Mouse (Mus musculus) embryonic facial prominence, embryonic 14.5 days (tissue): ENCODE measurements around the gene Gm14443. TPM values are rescaled to one million over a fixed set of nuclear protein-coding genes. Genes with fewer than 3 reads are reported as not detected.
"Not testable (repeated sequence)": the region's sequence is repeated elsewhere in the genome, so short reads cannot be mapped to it uniquely, and the experiment has no call there.

Source experiments
- ATAC-seq: fragments of 200-750 bp; cut with Nextera tagmentation; 2 replicates; pipeline ENCODE4 v1.8.0; 2017; ENCODE audit warnings: low read depth, moderate number of reproducible peaks, moderate TSS enrichment
- DNase-seq: peaks from one replicate; pipeline ENCODE4 v3.0.0-alpha.2; 2015; ENCODE audit warnings: low spot score
- H3K27ac ChIP-seq: fragments of 300-500 bp; sonication (generic); replicated peaks from 2 replicates; pipeline ENCODE4 v1.5.1; 2014; ENCODE audit warnings: low read depth, mild to moderate bottlenecking, low read length, moderate library complexity
- H3K27me3 ChIP-seq: fragments of 300-500 bp; sonication (generic); replicated peaks from 2 replicates; pipeline ENCODE4 v1.6.1; 2014; ENCODE audit warnings: low read length; ENCODE audit not compliant: control insufficient read depth, insufficient read depth
- H3K36me3 ChIP-seq: fragments of 300-500 bp; sonication (generic); 2 replicates; pipeline ENCODE4 v1.6.1; 2014; ENCODE audit warnings: low read length, mixed read lengths; ENCODE audit not compliant: control insufficient read depth, insufficient read depth
- H3K4me1 ChIP-seq: fragments of 300-500 bp; sonication (generic); 2 replicates; pipeline ENCODE4 v1.6.1; 2014; ENCODE audit warnings: antibody characterized with exemption, low read length; ENCODE audit not compliant: control insufficient read depth, insufficient read depth
- H3K4me2 ChIP-seq: fragments of 300-500 bp; sonication (generic); 2 replicates; pipeline ENCODE4 v1.6.1; 2014; ENCODE audit warnings: low read depth, mild to moderate bottlenecking, low read length, moderate library complexity, mixed read lengths
- H3K4me3 ChIP-seq: fragments of 300-500 bp; sonication (generic); 2 replicates; pipeline ENCODE4 v1.5.1; 2014; ENCODE audit warnings: low read depth, mild to moderate bottlenecking, low read length
- H3K9ac ChIP-seq: fragments of 300-500 bp; sonication (generic); 2 replicates; pipeline ENCODE4 v1.6.1; 2014; ENCODE audit warnings: low read depth, mild to moderate bottlenecking, low read length, moderate library complexity, mixed read lengths
- H3K9me3 ChIP-seq: fragments of 300-500 bp; sonication (generic); 2 replicates; pipeline ENCODE4 v1.6.1; 2016; ENCODE audit warnings: low read length; ENCODE audit not compliant: control insufficient read depth
- WGBS: fragments of 180-500 bp; shearing (Covaris S2); extraction: QIAGEN DNeasy Blood & Tissue Kit; methylation state at CpG from one replicate; pipeline ENCODE4 v1.1.7; 2014; 5-methylcytosine and 5-hydroxymethylcytosine counted together
- polyA plus RNA-seq: library from polyadenylated mRNA; unstranded; fragments of >200 nt; fragmentation: Nextera tagmentation; extraction: Ambion mirVana; gene quantifications from 2 replicates; pipeline ENCODE4 v1.2.1, GENCODE M21; 2014

Gm14443 gene
- polyA plus RNA-seq, 1 experiment from 2014 or later: 0.88 TPM

DNA sequence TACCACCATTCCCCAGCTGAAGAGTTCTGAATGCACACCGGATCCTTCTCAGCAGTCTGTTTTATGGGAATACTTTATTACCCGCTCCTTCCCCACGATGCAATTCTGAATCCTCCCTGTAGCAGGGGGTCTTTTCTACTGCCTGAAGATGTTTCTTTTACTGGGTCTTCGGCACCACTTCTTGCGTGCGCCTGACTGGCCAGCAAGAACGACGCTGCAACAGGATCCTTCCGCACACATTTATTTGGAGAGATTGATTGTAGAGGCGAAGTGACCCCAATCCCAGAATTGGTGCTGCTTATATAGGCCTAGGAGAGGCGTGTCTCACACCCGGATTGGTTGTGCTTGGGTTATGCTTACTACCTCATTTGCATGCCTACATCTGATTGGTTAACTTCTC lies 10.6 kb downstream of the Gm14443 start:
- not testable (repeated sequence) for H3K9me3 ChIP-seq, ATAC-seq, H3K4me2 ChIP-seq, H3K27ac ChIP-seq, DNase-seq, H3K27me3 ChIP-seq, H3K4me1 ChIP-seq, H3K4me3 ChIP-seq, H3K9ac ChIP-seq, H3K36me3 ChIP-seq
- 95% methylated on average over 12 of the region's 12 CpGs for WGBS

DNA sequence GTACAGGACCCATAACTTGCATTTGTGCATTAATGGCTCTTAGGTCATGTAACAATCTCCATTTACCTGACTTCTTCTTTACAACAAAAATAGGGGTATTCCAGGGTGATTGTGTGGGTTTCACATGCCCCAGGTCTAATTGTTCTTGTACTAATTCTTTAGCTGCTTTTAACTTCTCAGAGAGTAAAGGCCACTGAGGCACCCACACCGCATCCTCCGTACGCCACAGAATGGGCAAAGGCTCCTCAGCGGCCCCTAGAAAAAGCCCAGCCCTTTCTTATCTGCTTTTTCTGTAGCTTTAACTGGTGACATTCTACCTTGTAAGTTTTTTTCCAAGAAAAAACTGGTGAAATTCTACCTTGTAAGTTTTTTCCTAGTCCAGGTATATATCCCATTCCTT lies 14.2 kb downstream of the Gm14443 start:
- not testable (repeated sequence) for ATAC-seq, H3K9me3 ChIP-seq, H3K27me3 ChIP-seq, H3K4me2 ChIP-seq, H3K4me1 ChIP-seq, H3K9ac ChIP-seq, H3K36me3 ChIP-seq, H3K4me3 ChIP-seq, DNase-seq, H3K27ac ChIP-seq
- WGBS: 85% methylated on average over 4 of the region's 4 CpGs

DNA sequence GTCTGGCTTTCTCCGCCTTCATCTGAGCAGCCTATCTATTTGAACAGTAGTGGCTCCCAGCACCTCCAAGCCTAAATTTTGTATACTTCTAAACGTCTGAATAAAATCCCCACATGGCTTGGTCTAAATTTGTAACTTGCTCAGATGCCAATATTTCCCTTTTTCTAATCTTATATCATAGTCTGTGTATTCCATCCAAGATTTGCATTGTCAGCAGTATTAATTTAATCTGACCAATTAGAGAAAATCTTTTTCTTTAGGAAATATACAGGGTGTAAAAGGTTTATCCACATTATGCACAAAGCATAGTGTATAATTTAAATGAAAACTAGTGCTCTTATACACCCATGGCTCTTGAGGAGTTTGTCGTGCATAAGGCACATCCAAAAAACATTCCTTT lies 17.0 kb downstream of the Gm14443 start:
- Histone ChIP-seq H3K4me3 (no peak overlapping the region), H3K9ac (no peak overlapping the region), H3K27ac (no peak overlapping the region), H3K36me3 (no peaks in the 10 kb centered on the region), H3K9me3 (peaks cover 14% of the 10 kb centered on the region), H3K4me1 (no peaks in the 10 kb centered on the region), H3K4me2 (no peak overlapping the region), H3K27me3 (no peaks in the 10 kb centered on the region)
- no peak for DNase-seq
- no peak for ATAC-seq
- WGBS: 85% methylated on average over 3 of the region's 3 CpGs

DNA sequence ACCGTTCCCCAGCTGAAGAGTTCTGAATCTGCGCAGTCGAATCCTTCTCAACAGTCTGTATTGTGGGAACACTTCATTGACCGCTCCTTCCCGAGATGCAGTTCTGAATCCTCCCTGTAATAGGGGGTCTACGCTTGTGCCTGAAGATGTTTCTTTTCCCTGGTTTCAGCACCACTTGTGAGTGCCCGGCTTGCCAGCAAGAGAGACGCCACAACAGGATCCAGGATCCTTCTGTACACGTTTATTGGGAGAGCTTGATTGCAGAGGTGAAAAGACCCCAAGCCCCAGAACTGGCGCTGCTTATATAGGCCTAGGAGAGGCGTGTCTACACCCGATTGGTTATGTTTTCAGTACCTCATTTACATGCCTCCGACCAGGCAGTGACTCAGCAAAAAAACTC lies 19.0 kb downstream of the Gm14443 start:
- no peak overlapping the region for H3K9ac ChIP-seq
- H3K27ac ChIP-seq: no peak overlapping the region
- DNase-seq: no peak
- H3K36me3 ChIP-seq: no peaks in the 10 kb centered on the region
- 91% methylated on average over 13 of the region's 13 CpGs for WGBS
- ATAC-seq: no peak
- no peak overlapping the region for H3K4me2 ChIP-seq
- H3K4me1 ChIP-seq: no peaks in the 10 kb centered on the region
- H3K27me3 ChIP-seq: no peaks in the 10 kb centered on the region
- H3K4me3 ChIP-seq: no peak overlapping the region
- H3K9me3 ChIP-seq: peaks cover 14% of the 10 kb centered on the region

DNA sequence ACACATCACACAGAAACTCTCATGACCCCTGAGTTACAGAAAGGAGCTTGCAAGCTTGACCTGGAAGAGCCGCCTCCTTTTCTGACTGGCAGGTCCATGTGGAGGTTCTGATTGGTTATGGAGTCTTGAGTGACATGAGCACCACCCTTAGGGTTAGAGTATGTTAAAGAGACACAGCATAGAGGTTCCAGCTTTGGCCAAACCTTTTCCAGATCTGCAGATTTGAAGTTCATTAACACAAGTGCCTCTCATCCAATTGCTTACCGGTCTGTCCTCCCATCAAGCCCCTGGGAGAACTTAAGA lies 33.7 kb downstream of the Gm14443 start, which contains the start of gene Gm14399:
Gene Gm14399 (minus strand): TSS at position 20 of the 303 bp plus-strand sequence.
- H3K4me2 ChIP-seq: peak within 1 kb of the TSS; percentile 29
- not testable (repeated sequence) for ATAC-seq, H3K27me3 ChIP-seq, H3K4me1 ChIP-seq, DNase-seq, H3K9me3 ChIP-seq, H3K36me3 ChIP-seq, H3K27ac ChIP-seq
- H3K4me3 ChIP-seq: peak within 1 kb of the TSS; percentile 43
- 6% methylated on average over 1 of the region's 2 CpGs for WGBS
- H3K9ac ChIP-seq: peak within 1 kb of the TSS; percentile 53

DNA sequence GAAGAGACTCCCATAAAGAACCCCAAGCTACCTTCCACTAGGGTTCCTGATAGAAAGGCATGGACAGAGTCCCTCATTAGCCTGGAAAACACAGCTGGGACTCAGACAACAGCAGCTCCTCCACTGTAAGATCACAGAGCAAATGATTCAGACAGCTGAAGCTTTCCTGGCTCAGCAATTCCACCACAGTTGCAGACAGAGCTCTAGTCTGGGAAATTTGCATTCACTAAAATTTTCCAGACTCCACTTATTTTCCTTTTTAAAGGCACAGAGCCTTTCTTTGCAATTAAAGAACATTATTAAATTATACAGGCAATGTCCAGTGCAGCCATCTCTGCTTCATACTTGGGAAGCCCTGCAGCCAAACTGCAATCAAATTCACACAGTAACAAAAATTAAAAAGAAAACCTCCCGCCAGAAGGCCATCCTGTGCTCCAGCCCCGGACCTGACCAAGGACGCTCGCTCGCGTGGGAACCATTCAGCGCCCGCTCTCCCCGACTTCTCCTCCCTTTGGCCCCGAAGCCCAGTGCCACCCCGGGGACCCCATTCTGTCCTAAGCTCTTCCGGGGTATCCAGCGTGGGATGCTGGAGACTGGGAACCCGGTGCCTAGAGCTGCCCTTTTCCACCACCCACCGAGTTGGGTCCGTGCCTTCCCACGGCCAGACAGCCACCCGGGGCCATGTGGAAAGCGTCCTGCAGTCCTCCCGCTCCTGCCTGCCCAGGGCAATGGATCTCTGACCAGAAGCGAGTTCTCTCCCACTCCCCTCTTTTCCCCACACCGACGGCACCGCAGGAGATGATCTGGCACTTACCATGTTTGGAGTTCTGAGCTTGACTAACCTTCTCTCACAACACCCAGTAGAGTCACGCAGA lies 34.3 kb downstream of the Gm14443 start:
- H3K4me2 ChIP-seq: peak overlapping the region; percentile 29
- 5% methylated on average over 20 of the region's 25 CpGs for WGBS
- DNase-seq: not testable (repeated sequence)

DNA sequence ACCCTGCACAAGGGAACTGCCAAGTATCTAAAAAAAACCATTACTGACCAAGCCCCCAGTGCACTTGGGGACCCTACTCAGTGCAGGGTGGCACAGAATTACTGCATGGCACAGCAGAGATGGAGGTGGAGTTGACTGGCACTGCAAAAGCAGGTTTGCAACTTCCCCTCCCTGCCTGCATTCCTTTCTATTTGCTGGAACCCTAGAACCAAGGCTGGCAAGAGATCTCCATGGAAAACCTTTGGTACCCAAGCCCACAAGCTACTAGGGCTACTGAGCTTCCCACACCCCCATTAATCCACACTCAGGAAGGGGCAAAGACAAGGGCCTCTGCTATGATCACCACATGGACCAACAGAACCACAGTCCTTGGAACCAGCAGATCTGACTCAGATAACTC lies 35.0 kb downstream of the Gm14443 start:
- H3K4me3 ChIP-seq, H3K27me3 ChIP-seq, H3K9me3 ChIP-seq, H3K36me3 ChIP-seq, H3K4me1 ChIP-seq, DNase-seq, H3K4me2 ChIP-seq, ATAC-seq, H3K9ac ChIP-seq, H3K27ac ChIP-seq: not testable (repeated sequence)

More for the DNA sequence above, 34.3 kb downstream of the Gm14443 start:
- H3K4me1 ChIP-seq, ATAC-seq, H3K27ac ChIP-seq, H3K9me3 ChIP-seq, H3K27me3 ChIP-seq, H3K36me3 ChIP-seq: not testable (repeated sequence)
- Histone ChIP-seq H3K4me3 (peak overlapping the region; percentile 43), H3K9ac (peak overlapping the region; percentile 53)
